Mouse (Mus musculus) myocyte (in vitro differentiated cells): Measurements from ENCODE around the gene Btbd18.

Experiments used
- E2F4 ChIP-seq: IDR thresholded peaks from one replicate; pipeline ENCODE4 v1.6.1; 2011; ENCODE audit warnings: mild to moderate bottlenecking, control low read depth, moderate library complexity; ENCODE audit not compliant: insufficient read depth
- MAX ChIP-seq: IDR thresholded peaks from one replicate; pipeline ENCODE4 v1.6.1; 2011; ENCODE audit warnings: low read depth, mild to moderate bottlenecking, control low read depth
- MYOD1 ChIP-seq, 3 experiments: IDR thresholded peaks; one replicate each; pipeline ENCODE4 v1.6.1; 2011; ENCODE audit warnings: control low read depth in 2 of 3, low read depth in 2 of 3, mild to moderate bottlenecking in 2 of 3, moderate library complexity in 1 of 3; ENCODE audit not compliant: insufficient read length in 2 of 3, control insufficient read depth in 1 of 3
- POLR2A ChIP-seq: IDR thresholded peaks from one replicate; pipeline ENCODE4 v1.6.1; 2011; ENCODE audit warnings: low read depth, mild to moderate bottlenecking, control low read depth, moderate library complexity; ENCODE audit not compliant: insufficient read length
- TCF12 ChIP-seq: IDR thresholded peaks from one replicate; pipeline ENCODE4 v1.6.1; 2011; ENCODE audit warnings: mild to moderate bottlenecking, control low read depth; ENCODE audit not compliant: poor library complexity, insufficient read depth, severe bottlenecking

GRCm38 (mm10) chr2:84669828-84670568 is 11.1 kb downstream of the Btbd18 start:
- TF ChIP-seq E2F4 (no peak), TCF12 (no peak), POLR2A (no peak), MAX (no peak), MYOD1 (IDR thresholded peaks at IDR 0.05; ENCODE audit: control insufficient read depth in 1 of 3, insufficient read length in 2 of 3, low read depth in 2 of 3) (no peak)
